In genomic region chr13:65311311-65311755, GRCm38 (mm10) we compare ENCODE assay signal across 10 mouse cellular contexts. TPM values are rescaled to one million over a fixed set of nuclear protein-coding genes. Genes with fewer than 3 reads are reported as not detected.
DNase-seq lines count a peak whose midpoint lies in the region; ATAC-seq lines count a peak whose summit lies in the region.
"Had no signal": no experiment of that assay in that cellular context is flagged by ENCODE, and none has a peak within 500 bp of the region (broad histone marks: within the 10 kb centered on the region; RNA-seq: fewer than 3 reads in every experiment).

No protein-coding gene starts in this region.

- H3K9me3 ChIP-seq in forebrain, embryonic 12.5 days = peaks cover 31% of the 10 kb centered on the region
- peaks cover 9% of the 10 kb centered on the region; the same call in 1 of the 2 replicates for H3K9me3 ChIP-seq in intestine, embryonic 16.5 days (ENCODE audit: control insufficient read depth, low read length)
- H3K9me3 ChIP-seq in neural tube, embryonic 12.5 days = peaks cover 38% of the 10 kb centered on the region

- 33% methylated on average over 27 of the region's 27 CpGs for WGBS in forebrain, embryonic 12.5 days
- 31% methylated on average over 27 of the region's 27 CpGs for WGBS in intestine, embryonic 16.5 days
- 29% methylated on average over 27 of the region's 27 CpGs for WGBS in neural tube, embryonic 12.5 days

- no peak for ATAC-seq in forebrain, embryonic 12.5 days (ENCODE audit: low FRiP score)
- peak; percentile 33; the same call in 1 of the 2 replicates for ATAC-seq in intestine, embryonic 16.5 days
- 0 out of 2 replicates have a peak, but pooled peaks have one; percentile 44 for ATAC-seq in neural tube, embryonic 12.5 days (ENCODE audit: low FRiP score, low read depth)
- ATAC-seq in frontal cortex, adult (ENCODE audit: low TSS enrichment) = no peak

- no peaks in the 10 kb centered on the region for H3K36me3 ChIP-seq in forebrain, embryonic 12.5 days (replicated peaks)
- H3K36me3 ChIP-seq in intestine, embryonic 16.5 days (ENCODE audit: control insufficient read depth, insufficient read depth, low read length) = no peaks in the 10 kb centered on the region
- no peaks in the 10 kb centered on the region for H3K36me3 ChIP-seq in neural tube, embryonic 12.5 days

- no peak overlapping the region for H3K27ac ChIP-seq in forebrain, embryonic 12.5 days
- no peak overlapping the region for H3K27ac ChIP-seq in intestine, embryonic 16.5 days (ENCODE audit: low read length)
- H3K27ac ChIP-seq in neural tube, embryonic 12.5 days = no peak overlapping the region

- peak; percentile 15 for DNase-seq in gastrocnemius, postnatal 14 days
- DNase-seq in gastrocnemius, postnatal 25 days = no peak
- peak; percentile 1 to 3 for DNase-seq in B cell, adult 2 months
- DNase-seq in adrenal gland, postnatal 4 days (ENCODE audit: low spot score in 2 of 2) = no peak

- 0 out of 2 replicates have a peak overlapping the region, but pooled peaks have one; percentile 13 for H3K4me3 ChIP-seq in forebrain, embryonic 12.5 days (replicated peaks)
- H3K4me3 ChIP-seq in intestine, embryonic 16.5 days (ENCODE audit: low read length) = peak overlapping the region; percentile 24
- peak overlapping the region; percentile 16; the same call in 1 of the 2 replicates for H3K4me3 ChIP-seq in neural tube, embryonic 12.5 days

- H3K4me2 ChIP-seq in forebrain, embryonic 12.5 days = peak overlapping the region; percentile 13; the same call in 1 of the 2 replicates
- peak overlapping the region; percentile 45 for H3K4me2 ChIP-seq in intestine, embryonic 16.5 days (ENCODE audit: low read depth, low read length)
- H3K4me2 ChIP-seq in neural tube, embryonic 12.5 days (replicated peaks) = peak overlapping the region; percentile 41

- no peak overlapping the region for H3K9ac ChIP-seq in forebrain, embryonic 12.5 days
- H3K9ac ChIP-seq in intestine, embryonic 16.5 days (ENCODE audit: low read depth, low read length) = no peak overlapping the region
- no peak overlapping the region for H3K9ac ChIP-seq in neural tube, embryonic 12.5 days

- no peaks in the 10 kb centered on the region for H3K27me3 ChIP-seq in forebrain, embryonic 12.5 days
- no peaks in the 10 kb centered on the region for H3K27me3 ChIP-seq in intestine, embryonic 16.5 days (replicated peaks; ENCODE audit: control insufficient read depth, insufficient read depth, low read length)
- no peaks in the 10 kb centered on the region for H3K27me3 ChIP-seq in neural tube, embryonic 12.5 days (replicated peaks)

- intact Hi-C loops in gastrocnemius, postnatal 14 days (cut with DNase I; ENCODE audit: low total_unique reads) = loop anchor here (5.0 kb wide), 1 partner anchor 134 kb away; no protein-coding TSS in a partner anchor

- no peaks in the 10 kb centered on the region for H3K4me1 ChIP-seq in forebrain, embryonic 12.5 days
- H3K4me1 ChIP-seq in intestine, embryonic 16.5 days (ENCODE audit: control insufficient read depth, insufficient read depth, low read length) = no peaks in the 10 kb centered on the region
- no peaks in the 10 kb centered on the region for H3K4me1 ChIP-seq in neural tube, embryonic 12.5 days

RNA-seq across cellular contexts. Expression of gene Zfp369, which starts 32.7 kb away (rescaled TPM):
- total RNA-seq in gastrocnemius, postnatal 14 days (2021) = 10 to 100 TPM in 1 of 2 experiments, 1 to 10 TPM in 1; 9.2 to 10.3 TPM
- 10 to 100 TPM in 1 of 2 experiments, 1 to 10 TPM in 1; 8.4 to 10.6 TPM for total RNA-seq in gastrocnemius, postnatal 25 days (2021)
- polyA plus RNA-seq in forebrain, embryonic 12.5 days (2016; fragmentation: Nextera tagmentation; extraction: Ambion mirVana) = 26.7 and 28.7 TPM in 2 replicates
- 5.6 and 7.1 TPM in 2 replicates for polyA plus RNA-seq in intestine, embryonic 16.5 days (2015; fragmentation: Nextera tagmentation; extraction: Ambion mirVana)
- 17.9 and 21.2 TPM in 2 replicates for polyA plus RNA-seq in neural tube, embryonic 12.5 days (2016; fragmentation: Nextera tagmentation; extraction: Ambion mirVana)
- 10 to 100 TPM; 41.4 to 45.7 TPM for total RNA-seq in adrenal gland, postnatal 4 days (2021)

RNA-seq across cellular contexts. Expression of gene Gm10775, which starts 52.0 kb away (rescaled TPM):
- not detected for total RNA-seq in gastrocnemius, postnatal 14 days (2021)
- not detected for total RNA-seq in gastrocnemius, postnatal 25 days (2021)
- not detected in 2 replicates for polyA plus RNA-seq in forebrain, embryonic 12.5 days (2016; fragmentation: Nextera tagmentation; extraction: Ambion mirVana)
- polyA plus RNA-seq in intestine, embryonic 16.5 days (2015; fragmentation: Nextera tagmentation; extraction: Ambion mirVana) = not detected in 2 replicates
- not detected in 2 replicates for polyA plus RNA-seq in neural tube, embryonic 12.5 days (2016; fragmentation: Nextera tagmentation; extraction: Ambion mirVana)
- not detected for total RNA-seq in adrenal gland, postnatal 4 days (2021)
- total RNA-seq: MEL had no signal
- polyA plus RNA-seq: gonadal fat pad, adult 2 months had no signal

Comparison
In these comparisons a context has a peak if more than half of its experiments do, and no peak if none do; other contexts are left out.
1. DNase-seq: peak in gastrocnemius, postnatal 14 days (single experiment) and B cell, adult 2 months (2 of 2); none in gastrocnemius, postnatal 25 days (single experiment) and adrenal gland, postnatal 4 days (0 of 2).
2. ATAC-seq: peak in intestine, embryonic 16.5 days (single experiment) and neural tube, embryonic 12.5 days (single experiment); none in forebrain, embryonic 12.5 days (single experiment) and frontal cortex, adult (single experiment).
3. Peak in every context shown above with its lines, with median percentiles within 50 percentile points of each other: H3K4me2 ChIP-seq and H3K4me3 ChIP-seq.